Mouse (Mus musculus) retina, adult 2 months (tissue): ENCODE measurements around the gene ccdc198.
"Not testable (repeated sequence)": the region's sequence is repeated elsewhere in the genome, so short reads cannot be mapped to it uniquely, and the experiment has no call there.

Source experiments
- DNase-seq: peaks from one replicate; pipeline ENCODE4 v3.0.0-alpha.2; 2012; ENCODE audit warnings: low read depth, low spot score

The ccdc198 gene

GRCm38 (mm10) chr14:49245126-49245714 lies at the start of gene ccdc198:
TSS of gene ccdc198 (minus strand) at chr14:49245474.
- DNase-seq = no peak

GRCm38 (mm10) chr14:49293802-49294449 lies 48.7 kb upstream of the ccdc198 start:
- DNase-seq = peak; percentile 9

DNA sequence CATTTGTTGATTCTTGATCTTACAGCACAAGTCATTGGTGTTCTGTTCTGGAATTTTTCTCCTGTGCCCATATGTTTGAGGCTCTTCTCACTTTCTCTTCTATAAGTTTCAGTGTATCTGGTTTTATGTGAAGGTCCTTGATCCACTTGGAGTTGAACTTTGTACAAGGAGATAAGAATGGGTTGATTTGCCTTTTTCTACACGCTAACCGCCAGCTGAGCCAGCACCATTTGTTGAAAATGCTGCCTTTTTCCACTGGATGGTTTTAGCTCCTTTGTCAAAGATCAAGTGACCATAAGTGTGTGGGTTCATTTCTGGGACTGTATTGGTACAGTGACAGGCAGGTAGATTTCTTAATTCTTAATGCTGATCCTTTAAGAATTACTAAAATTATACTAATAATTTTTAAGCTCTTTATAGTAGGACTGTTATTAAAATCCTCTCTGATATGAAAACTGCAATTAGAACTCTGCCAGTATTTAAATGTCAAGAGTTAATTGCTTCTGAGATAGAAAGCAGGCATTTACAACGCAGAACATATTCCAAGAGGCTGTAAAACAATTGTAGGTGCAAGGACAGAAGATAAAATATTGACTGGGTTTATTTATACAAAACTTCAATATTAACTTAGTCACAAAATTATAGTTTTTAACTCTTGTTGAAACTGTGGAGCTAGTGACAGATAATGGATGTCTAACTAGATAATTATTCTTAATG lies 44.9 kb upstream of the ccdc198 start:
- no peak for DNase-seq

GRCm38 (mm10) chr14:49283784-49284655 lies 38.7 kb upstream of the ccdc198 start:
- no peak for DNase-seq

- DNase-seq = no peak
Observed at GRCm38 (mm10) chr14:49278880-49279279, 33.6 kb upstream of the ccdc198 start.

GRCm38 (mm10) chr14:49278479-49278878 lies 33.2 kb upstream of the ccdc198 start:
- DNase-seq = not testable (repeated sequence)

GRCm38 (mm10) chr14:49277642-49278041 lies 32.4 kb upstream of the ccdc198 start:
- DNase-seq = no peak

DNA sequence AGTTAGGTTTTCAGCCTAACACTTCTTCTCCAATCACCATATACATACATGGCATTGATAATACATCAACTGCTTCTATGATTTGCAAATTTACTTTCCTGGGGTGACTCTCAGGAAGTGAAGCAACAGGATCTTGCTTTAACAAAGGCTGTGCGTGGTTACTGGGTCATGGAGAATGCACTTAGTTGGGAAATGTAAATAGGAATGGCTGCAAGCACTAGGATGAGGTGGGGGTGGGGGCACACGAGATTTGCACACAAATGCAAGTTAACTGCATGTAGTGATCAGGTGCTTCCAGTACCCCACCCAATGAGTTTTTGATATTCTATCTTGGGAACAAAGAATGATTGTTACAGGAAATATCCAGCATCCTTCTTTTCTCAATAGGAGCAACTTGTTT lies 30.1 kb upstream of the ccdc198 start:
- DNase-seq = no peak

- DNase-seq = no peak
Observed at GRCm38 (mm10) chr14:49265286-49266002, 20.2 kb upstream of the ccdc198 start.

GRCm38 (mm10) chr14:49241522-49241921 lies 3.8 kb downstream of the ccdc198 start:
- DNase-seq = no peak

DNA sequence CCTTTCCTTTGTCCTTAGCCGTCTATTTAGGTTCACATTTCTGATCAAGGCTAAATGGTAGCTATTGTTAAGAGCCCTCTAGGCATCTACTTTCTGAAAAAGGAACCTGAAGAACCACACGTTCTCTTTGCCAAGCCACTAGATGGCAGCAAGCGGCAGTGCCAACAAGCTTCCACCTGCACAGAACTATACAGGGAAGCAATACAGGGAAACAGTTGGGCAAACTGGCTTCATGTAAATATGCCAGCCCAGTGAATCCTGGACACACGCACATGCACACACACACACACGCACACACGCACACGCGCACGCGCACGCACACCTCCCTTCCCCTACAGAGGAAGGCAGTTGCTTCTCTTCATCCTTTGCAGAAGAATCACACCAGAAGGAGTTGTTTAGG lies 7.1 kb downstream of the ccdc198 start:
- peak; percentile 9 for DNase-seq

DNA sequence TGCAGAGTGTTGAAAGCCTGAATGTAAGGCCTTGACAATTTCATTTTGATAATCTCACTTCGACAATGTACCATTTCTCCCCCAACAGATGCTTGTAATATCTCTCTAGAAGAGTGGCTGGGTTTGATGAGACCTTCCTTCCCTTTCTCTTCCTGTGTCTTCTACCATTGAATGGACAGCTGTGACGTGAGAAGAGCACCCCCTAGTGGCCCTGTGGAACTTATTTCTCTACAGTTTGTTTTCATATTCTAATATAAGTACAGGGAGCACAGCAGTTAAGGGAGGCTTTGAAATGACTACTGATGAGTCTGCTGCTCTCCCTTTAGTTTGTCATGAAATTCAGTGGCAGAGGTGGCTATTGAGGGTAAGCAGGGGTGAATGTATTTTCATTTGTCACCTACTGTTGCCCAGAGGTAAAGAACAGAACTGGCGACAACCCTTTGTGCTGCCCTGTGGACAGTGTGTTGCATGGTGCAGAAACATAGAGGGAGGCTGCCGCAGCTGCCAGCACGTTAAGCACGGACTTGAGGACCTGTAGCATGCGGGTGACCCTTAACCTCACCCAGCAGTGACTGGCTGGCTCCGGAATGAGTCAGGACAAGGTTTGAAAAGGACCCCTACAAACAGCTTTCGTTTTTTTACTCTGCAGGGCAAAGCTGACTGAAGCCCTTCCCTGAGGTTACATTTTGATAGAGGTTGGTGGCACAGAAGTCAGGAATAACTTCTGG lies 10.3 kb downstream of the ccdc198 start:
- DNase-seq = peak; percentile 36

DNA sequence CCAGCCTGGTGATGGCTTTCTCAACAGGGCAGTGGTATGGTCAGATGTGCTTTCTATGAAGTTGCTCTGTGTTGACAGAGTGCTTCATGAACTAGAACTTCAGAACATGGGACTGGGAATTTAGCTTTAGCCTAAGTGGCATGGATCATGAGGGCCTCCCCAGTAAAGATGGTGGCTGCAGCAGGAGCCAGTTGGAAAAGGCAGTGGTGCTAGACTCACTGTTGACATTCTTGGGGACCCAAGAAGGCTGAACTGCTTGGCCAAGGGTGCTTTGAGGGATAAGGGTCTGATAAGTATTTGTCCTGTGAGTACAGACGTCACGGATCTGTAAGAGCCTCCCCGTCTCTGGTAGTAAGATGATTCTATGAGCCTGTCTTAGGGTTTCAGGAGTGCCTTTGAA lies 13.4 kb downstream of the ccdc198 start:
- no peak for DNase-seq

DNA sequence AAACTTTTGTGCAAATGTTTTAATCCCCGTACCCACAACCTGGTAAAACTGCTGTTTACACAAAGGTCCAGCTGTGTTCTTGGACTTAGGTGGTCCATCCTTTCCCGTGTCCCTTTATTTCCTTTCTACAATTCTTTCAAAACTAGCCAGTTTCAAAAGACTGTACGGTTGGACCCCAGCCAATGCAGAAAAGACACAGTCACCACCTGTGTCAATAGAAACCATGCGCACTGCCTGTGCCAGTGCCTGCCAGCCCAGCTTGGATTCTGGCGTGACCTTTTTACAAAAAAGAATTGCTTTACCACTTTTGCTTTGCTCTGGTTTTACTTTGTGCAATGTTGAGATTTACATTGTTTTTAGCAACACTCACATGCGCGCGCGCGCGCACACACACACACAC lies 18.3 kb downstream of the ccdc198 start:
- no peak for DNase-seq

GRCm38 (mm10) chr14:49226471-49226870 lies 18.8 kb downstream of the ccdc198 start:
- DNase-seq = no peak

DNA sequence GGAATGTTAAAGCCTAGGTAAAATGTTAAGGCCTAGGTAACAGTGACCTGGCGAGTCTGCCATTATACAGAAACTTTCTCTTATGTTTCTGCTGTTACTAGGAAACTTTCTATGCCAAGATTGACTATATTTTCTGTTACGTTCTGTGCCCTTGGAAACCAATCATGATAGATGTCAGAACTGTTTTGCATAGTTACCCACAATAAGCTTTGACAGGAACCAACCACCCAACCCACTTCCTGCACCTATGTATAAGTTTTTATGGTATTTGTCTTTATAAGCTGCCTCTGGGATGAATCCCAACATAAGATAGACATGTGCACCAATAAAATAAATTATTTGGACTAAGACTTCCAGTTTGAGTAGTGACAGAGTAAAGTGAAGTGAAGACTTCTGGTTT lies 23.5 kb downstream of the ccdc198 start:
- no peak for DNase-seq

DNA sequence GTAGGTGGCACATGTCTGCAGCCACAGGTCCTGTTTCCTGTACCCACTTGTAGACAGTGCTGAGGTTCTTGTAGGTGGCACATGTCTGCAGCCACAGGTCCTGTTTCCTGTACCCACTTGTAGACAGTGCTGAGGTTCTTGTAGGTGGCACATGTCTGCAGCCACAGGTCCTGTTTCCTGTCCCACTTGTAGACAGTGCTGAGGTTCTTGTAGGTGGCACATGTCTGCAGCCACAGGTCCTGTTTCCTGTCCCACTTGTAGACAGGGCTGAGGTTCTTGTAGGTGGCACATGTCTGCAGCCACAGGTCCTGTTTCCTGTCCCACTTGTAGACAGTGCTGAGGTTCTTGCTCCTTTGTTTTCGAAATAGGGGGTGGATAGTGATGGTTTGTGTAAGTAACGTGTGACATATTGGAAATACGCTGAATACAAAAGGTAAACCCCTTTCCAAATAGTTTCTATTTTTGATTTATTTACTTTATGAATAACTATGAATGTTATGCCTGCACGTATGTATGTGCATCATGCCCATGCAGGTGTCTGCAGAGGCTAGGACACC lies 25.7 kb downstream of the ccdc198 start:
- DNase-seq = not testable (repeated sequence)

GRCm38 (mm10) chr14:49218677-49219076 lies 26.6 kb downstream of the ccdc198 start:
- no peak for DNase-seq

GRCm38 (mm10) chr14:49210215-49210614 lies 35.1 kb downstream of the ccdc198 start:
- not testable (repeated sequence) for DNase-seq

DNA sequence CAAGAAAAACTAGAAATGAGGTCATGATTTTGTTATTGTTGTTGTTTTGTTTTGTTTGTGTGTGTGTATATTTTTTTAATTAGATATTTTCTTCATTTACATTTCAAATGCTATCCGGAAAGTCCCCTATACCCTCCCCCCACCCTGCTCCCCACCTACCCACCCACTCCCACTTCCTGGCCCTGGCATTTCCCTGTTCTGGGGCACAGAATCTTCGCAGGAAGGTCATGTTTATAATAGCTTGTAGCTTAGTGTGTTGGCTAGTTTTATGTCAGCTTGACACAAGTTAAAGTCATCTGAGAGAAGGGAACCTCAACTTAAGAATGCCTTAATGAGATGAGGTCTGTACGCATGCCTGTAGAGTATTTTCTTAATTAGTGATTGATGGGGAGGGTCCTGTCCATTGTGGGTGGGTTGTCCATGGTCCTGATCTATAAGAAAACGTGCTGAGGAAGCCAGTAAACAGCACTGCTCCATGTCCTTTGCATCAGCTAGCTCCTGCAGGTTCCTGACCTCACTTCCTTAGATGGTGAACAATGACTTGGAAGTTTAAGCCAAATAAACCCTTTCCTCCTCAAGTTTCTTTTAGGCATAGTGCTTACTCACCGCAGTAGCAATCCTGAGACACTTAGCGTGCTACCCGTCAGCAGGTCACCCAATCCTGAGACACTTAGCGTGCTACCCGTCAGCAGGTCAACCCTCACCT lies 44.0 kb downstream of the ccdc198 start:
- no peak for DNase-seq
